Mouse (Mus musculus): Measurements from ENCODE around the gene Faim. TPM values are rescaled to one million over a fixed set of nuclear protein-coding genes. Genes with fewer than 3 reads are reported as not detected.

The Faim gene
- polyA plus RNA-seq, 1 experiment from 2014 or later = 16.2 TPM

DNA sequence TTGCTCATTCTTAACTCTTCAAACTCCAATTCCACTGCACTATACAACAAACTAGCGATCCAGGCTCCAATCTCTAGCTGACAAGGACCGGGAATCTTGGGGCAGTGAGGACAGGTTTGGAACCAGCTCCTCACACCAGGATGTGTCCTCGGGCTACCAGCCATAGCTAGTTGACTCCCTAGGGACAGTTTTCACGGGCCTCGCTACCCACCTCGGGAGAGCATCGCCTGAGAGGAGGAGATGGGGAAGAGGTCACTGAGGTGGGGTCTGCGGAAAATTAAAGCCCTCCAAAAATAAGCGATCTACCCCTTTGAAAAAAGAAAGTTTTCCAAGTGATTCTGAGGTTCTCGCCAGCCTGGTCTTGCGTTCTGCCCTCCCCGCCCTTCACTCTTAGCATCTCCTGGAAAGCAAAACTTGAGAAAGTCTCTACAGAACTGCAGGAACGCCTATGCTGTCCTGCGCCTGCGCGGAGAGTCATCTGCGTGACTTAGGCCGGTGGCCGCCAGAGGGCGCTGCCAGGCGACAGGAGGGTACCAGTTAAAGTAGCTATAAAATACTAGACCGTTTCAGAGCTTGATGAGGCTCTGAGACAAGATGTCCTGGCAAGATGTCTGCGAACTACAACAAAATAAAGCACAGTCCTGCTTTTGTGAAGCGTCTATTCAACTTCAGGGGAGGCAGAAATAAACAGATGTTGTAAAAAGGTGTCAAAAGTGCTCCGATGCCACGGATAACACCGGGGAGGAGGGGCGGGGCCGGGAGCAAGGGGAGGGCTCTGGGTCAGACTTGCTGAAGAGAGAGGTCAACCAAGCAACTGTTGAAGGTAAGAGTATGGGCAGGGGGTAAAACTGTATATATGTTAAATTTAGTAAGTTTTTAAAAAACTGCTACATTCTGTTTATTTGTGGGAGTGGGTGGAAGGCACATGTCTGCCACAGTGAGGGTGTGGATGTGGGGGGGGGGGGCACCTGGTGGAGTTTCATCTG is 6.4 kb upstream of the Faim start:
- no peak overlapping the region; the same call in 1 of the 2 replicates for H3K4me3 ChIP-seq (ENCODE audit: low read depth, low read length)
- H3K9ac ChIP-seq (replicated peaks) = no peak overlapping the region

DNA sequence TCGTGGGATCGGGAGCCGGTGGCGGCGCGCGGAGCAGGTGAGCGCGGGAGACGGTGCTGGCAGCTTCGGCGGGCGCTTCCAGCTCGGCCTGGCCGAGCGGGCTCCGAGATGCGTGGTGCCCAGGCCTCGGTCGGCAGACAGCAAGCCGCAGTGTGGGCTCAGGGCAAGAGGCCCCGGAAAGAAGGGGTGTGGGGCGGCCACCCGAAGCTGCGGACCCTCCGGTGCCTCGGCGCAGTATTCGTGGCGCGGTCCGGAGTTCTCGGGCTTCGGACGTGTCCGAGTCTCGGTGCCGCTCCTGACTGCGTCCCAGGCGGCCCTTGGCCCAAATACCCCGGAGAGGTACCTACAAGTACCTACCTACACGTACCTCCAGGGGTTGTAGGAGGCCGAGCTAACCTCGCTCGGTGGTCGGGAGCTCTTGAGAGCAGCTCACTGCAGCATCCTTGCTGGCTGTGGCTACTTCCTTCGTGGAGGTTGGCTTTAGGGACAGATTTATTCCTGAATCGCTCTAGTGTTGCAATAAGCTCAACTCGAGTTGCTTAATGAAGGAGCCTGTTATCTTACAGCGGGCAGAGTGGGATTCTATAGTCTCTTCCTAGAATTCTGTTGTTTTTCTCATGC is 413 bp downstream of the Faim start:
- peaks cover 17% of the 10 kb centered on the region for H3K4me1 ChIP-seq (ENCODE audit: insufficient read depth)
- ATAC-seq (peak; percentile 19), DNase-seq (no peak)
- TF ChIP-seq CTCF (IDR thresholded peaks at IDR 0.05; ENCODE audit: low read depth) = no peak
- TF ChIP-seq EP300 (IDR thresholded peaks at IDR 0.05; ENCODE audit: low read depth) = no peak
- H3K4me3 ChIP-seq (ENCODE audit: low read depth, low read length) = peak overlapping the region; percentile 80
- H3K36me3 ChIP-seq (replicated peaks; ENCODE audit: insufficient read depth, low read length) = no peaks in the 10 kb centered on the region
- no peaks in the 10 kb centered on the region for H3K9me3 ChIP-seq (ENCODE audit: low read length)
- H3K9ac ChIP-seq (replicated peaks) = peak overlapping the region; percentile 80
- peak overlapping the region; percentile 100 for H3K4me2 ChIP-seq (ENCODE audit: low read depth, low read length)
- 0 out of 2 replicates have a peak, but pooled peaks cover 16% of the 10 kb centered on the region for H3K27me3 ChIP-seq (ENCODE audit: insufficient read depth, low read length)
- under 1% methylated on average over 47 of the region's 50 CpGs for WGBS (ENCODE audit: insufficient replicate concordance)
- no peak overlapping the region for H3K27ac ChIP-seq (ENCODE audit: low read depth)

More for the DNA sequence above, 6.4 kb upstream of the Faim start:
- H3K4me1 ChIP-seq (ENCODE audit: insufficient read depth) = no peaks in the 10 kb centered on the region; the same call in 1 of the 2 replicates
- DNase-seq (peak; percentile 90), ATAC-seq (peak; percentile 73)
- WGBS (ENCODE audit: insufficient replicate concordance) = 8% methylated on average over 29 of the region's 29 CpGs
- no peaks in the 10 kb centered on the region for H3K9me3 ChIP-seq (ENCODE audit: low read length)
- peak overlapping the region; percentile 24 for H3K4me2 ChIP-seq (ENCODE audit: low read depth, low read length)
- H3K36me3 ChIP-seq (replicated peaks; ENCODE audit: insufficient read depth, low read length) = no peaks in the 10 kb centered on the region
- H3K27ac ChIP-seq (ENCODE audit: low read depth) = no peak overlapping the region
- peaks cover 59% of the 10 kb centered on the region for H3K27me3 ChIP-seq (ENCODE audit: insufficient read depth, low read length)
- peak; percentile 93 for TF ChIP-seq CTCF (IDR thresholded peaks at IDR 0.05; ENCODE audit: low read depth)
- TF ChIP-seq EP300 (IDR thresholded peaks at IDR 0.05; ENCODE audit: low read depth) = no peak

DNA sequence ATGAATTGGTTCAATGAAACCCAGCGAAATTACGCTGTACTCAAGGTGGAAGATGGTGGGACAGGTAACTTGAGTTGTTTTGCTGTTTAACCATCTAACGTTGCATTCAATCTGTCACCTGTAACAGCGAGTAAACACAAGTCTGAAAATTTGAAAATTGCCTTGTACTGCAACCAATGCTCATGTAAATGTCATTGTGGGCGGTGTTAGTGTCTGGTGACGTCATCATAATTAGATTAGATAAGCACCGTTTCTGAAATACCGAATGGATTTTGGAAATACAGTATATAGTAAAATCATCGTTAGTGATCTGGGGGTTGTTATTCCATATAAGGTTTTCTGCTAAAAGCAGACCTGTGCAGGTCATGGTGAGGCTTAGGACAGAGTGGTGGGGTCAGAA is 958 bp downstream of the Faim start:
- Histone ChIP-seq H3K27ac (ENCODE audit: low read depth) (no peak overlapping the region), H3K4me3 (ENCODE audit: low read depth, low read length) (peak overlapping the region; percentile 80), H3K4me1 (ENCODE audit: insufficient read depth) (peaks cover 17% of the 10 kb centered on the region), H3K4me2 (ENCODE audit: low read depth, low read length) (peak overlapping the region; percentile 100), H3K27me3 (ENCODE audit: insufficient read depth, low read length) (0 out of 2 replicates have a peak, but pooled peaks cover 15% of the 10 kb centered on the region), H3K9me3 (ENCODE audit: low read length) (no peaks in the 10 kb centered on the region), H3K36me3 (replicated peaks; ENCODE audit: insufficient read depth, low read length) (no peaks in the 10 kb centered on the region), H3K9ac (replicated peaks) (peak overlapping the region; percentile 80)
- DNase-seq (no peak), ATAC-seq (no peak)
- TF ChIP-seq CTCF (IDR thresholded peaks at IDR 0.05; ENCODE audit: low read depth) (no peak), EP300 (IDR thresholded peaks at IDR 0.05; ENCODE audit: low read depth) (no peak)
- 45% methylated on average over 9 of the region's 9 CpGs for WGBS (ENCODE audit: insufficient replicate concordance)

DNA sequence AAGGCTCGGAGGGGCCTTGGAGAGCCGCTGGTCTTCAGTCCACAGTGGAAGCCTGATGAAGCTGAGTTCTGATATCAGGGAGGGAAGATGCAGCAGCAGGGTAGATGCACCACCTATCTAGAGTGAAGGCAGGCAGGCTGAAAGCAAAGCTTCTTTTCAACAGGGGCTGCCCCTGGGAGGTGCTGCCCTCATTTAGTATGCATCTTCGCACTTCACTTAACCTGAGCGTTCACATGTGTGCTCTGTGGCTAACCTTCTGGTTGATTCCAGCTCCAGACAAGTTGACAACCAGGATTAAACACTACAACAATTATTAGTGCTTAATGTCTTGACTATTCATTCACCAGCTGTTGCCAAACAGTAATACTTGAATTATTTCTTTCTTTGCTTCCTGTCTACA is 7.9 kb downstream of the Faim start:
- Histone ChIP-seq H3K27ac (ENCODE audit: low read depth) (no peak overlapping the region), H3K36me3 (replicated peaks; ENCODE audit: insufficient read depth, low read length) (peaks cover 10% of the 10 kb centered on the region), H3K9ac (replicated peaks) (no peak overlapping the region), H3K9me3 (ENCODE audit: low read length) (no peaks in the 10 kb centered on the region), H3K27me3 (ENCODE audit: insufficient read depth, low read length) (no peaks in the 10 kb centered on the region), H3K4me1 (ENCODE audit: insufficient read depth) (no peaks in the 10 kb centered on the region), H3K4me3 (ENCODE audit: low read depth, low read length) (no peak overlapping the region), H3K4me2 (ENCODE audit: low read depth, low read length) (no peak overlapping the region)
- TF ChIP-seq EP300 (IDR thresholded peaks at IDR 0.05; ENCODE audit: low read depth) (no peak), CTCF (IDR thresholded peaks at IDR 0.05; ENCODE audit: low read depth) (no peak)
- no peak for DNase-seq
- WGBS (ENCODE audit: insufficient replicate concordance) = 91% methylated on average over 4 of the region's 4 CpGs
- no peak for ATAC-seq

DNA sequence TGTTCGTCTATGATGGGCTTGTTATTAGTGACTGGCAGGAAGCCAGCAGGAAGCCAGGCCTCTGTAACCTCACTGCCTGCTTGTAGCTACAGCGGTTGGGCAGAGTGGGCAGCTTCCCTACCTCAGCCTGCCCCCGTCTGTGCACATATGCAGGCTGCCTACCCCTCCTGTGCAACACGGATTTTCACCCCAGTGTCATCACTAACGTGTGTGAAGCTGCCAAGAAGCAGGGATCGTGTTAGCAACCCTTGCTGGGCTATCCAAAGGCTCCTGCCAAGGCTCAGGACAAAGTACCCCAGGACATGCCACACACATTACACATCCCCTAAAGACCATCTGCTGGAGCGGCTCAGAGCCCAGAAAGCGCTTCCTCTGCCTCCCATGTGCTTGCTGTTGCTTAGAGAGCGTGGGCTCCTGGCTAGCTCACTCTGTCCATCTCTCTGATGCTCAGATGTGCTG is 13.7 kb downstream of the Faim start:
- DNase-seq (no peak), ATAC-seq (no peak)
- no peak for TF ChIP-seq EP300 (IDR thresholded peaks at IDR 0.05; ENCODE audit: low read depth)
- no peak for TF ChIP-seq CTCF (IDR thresholded peaks at IDR 0.05; ENCODE audit: low read depth)
- H3K4me3 ChIP-seq (ENCODE audit: low read depth, low read length) = no peak overlapping the region
- H3K9me3 ChIP-seq (ENCODE audit: low read length) = no peaks in the 10 kb centered on the region
- H3K36me3 ChIP-seq (replicated peaks; ENCODE audit: insufficient read depth, low read length) = 0 out of 2 replicates have a peak, but pooled peaks cover 10% of the 10 kb centered on the region
- no peak overlapping the region for H3K27ac ChIP-seq (ENCODE audit: low read depth)
- H3K9ac ChIP-seq (replicated peaks) = no peak overlapping the region
- H3K4me1 ChIP-seq (ENCODE audit: insufficient read depth) = no peaks in the 10 kb centered on the region
- no peaks in the 10 kb centered on the region for H3K27me3 ChIP-seq (ENCODE audit: insufficient read depth, low read length)
- no peak overlapping the region for H3K4me2 ChIP-seq (ENCODE audit: low read depth, low read length)
- WGBS (ENCODE audit: insufficient replicate concordance) = 51% methylated on average over 9 of the region's 9 CpGs

DNA sequence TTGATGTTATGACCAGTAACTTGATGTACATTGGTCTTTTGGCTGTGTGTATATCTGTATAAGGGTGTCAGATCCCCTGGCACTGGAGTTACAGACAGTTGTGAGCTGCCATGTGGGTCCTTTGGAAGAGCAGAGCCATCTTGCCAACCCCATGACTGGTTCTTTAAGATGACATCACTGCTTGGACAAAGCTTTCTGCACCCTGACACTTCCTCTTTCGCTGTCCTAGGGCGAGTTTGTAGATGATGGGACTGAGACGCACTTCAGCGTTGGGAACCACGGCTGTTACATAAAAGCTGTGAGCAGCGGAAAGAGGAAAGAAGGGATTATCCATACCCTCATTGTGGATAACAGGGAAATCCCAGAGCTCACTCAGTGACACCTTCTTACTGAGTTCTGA is 15.2 kb downstream of the Faim start:
- DNase-seq (no peak), ATAC-seq (no peak)
- Histone ChIP-seq H3K36me3 (replicated peaks; ENCODE audit: insufficient read depth, low read length) (0 out of 2 replicates have a peak, but pooled peaks cover 10% of the 10 kb centered on the region), H3K4me3 (ENCODE audit: low read depth, low read length) (no peak overlapping the region), H3K4me2 (ENCODE audit: low read depth, low read length) (no peak overlapping the region), H3K27me3 (ENCODE audit: insufficient read depth, low read length) (no peaks in the 10 kb centered on the region), H3K4me1 (ENCODE audit: insufficient read depth) (no peaks in the 10 kb centered on the region), H3K9me3 (ENCODE audit: low read length) (no peaks in the 10 kb centered on the region), H3K9ac (replicated peaks) (no peak overlapping the region), H3K27ac (ENCODE audit: low read depth) (no peak overlapping the region)
- 73% methylated on average over 6 of the region's 6 CpGs for WGBS (ENCODE audit: insufficient replicate concordance)
- TF ChIP-seq EP300 (IDR thresholded peaks at IDR 0.05; ENCODE audit: low read depth) (no peak), CTCF (IDR thresholded peaks at IDR 0.05; ENCODE audit: low read depth) (no peak)

Measured in liver, postnatal 0 days (tissue).